Mouse (Mus musculus) kidney, adult 11 months (tissue): ENCODE measurements around the gene Rnf38.
A peak's percentile ranks its signal among the peaks of the same experiment; 100 is the strongest.

ENCODE experiments used
- DNase-seq: peaks from one replicate; pipeline ENCODE4 v3.0.0; 2022

Gene Rnf38

DNA sequence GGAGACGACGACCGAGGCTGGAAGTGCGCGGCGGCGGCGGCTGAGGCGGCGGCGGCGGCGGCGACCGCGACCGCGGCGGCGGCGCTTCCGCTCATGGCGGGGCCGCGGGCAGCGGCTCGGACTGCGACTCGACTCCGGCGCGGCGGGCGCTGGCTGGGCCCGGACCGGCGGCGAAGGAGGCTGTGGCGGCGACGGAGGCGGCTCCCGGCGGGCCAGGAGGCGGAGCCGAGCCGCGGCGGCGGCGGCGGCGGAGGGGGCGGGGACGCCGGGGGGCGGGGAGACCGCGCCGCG lies at the start of gene Rnf38:
Rnf38 (minus strand) TSS at position 77 of the 291 bp plus-strand sequence.
- DNase-seq, result no peak

DNA sequence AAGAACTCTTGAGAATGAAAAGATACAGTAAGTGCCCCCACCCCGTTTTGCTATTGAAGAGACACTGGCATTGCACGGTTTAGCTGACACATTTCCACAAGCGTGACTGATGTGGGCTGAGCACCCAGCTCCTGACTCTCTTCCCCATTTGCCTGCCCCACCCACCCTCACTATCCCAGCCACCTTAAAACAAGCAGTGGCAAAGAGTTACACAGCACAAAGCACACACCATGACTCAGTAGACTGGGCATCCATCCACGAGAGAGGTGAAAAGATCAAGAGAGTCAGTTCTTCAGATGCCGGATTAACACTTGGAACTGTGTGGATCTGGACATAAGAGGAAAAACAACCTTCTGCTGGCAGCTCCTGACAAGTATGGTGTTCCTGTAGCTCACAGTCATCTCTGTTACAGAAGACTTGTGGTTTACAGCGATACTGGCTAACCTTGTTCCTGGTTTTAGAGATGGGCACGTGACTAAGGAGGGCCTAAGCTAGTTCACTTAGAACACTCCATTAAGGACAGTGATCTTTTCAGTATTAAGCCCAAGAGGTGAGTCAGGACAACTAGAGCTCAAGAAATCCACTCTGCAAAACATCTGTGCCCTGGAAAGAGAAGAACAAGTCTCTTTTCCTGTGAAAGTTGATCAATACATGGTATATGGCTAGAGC lies 48.1 kb upstream of the Rnf38 start:
- DNase-seq, result no peak

DNA sequence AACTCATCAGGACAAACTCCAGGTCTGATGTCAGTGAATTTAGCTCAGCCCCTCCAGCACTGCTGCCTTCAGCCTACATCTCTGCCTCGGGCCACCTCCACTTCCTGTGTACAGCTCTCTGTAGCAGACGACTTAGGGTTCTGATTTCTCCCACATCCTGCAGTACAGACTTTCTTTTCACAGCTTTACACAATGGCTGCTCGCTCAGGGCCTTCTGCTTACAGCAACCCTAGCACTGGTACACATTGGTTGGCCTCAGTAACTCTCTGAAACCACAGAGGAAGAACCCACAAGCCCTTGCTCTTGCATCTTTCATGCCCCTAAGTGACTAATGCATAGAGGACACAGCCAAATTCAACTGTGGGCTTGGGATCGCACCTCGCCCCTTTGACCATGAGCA lies 37.5 kb upstream of the Rnf38 start:
- no peak for DNase-seq

DNA sequence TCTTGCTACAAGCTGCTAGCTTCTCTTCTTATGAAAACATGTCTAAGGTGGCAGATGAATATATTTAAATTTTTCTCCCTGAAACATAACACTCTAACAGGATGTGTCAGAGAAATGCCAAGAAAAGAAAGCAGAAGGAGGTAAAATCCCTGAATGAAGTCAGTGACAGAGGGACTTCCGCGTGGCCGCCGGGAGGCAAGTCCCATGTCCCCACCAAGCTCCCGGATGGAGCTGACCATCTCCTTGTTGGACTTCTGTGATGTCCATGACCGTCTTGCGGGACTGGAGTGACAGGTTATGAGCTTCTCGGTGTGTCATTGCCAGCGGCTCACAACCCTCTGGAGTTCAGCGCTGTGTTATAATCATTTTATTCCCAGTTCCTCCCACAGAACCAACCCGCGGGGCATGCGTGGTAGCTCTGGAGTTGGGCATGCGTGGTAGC lies 35.8 kb upstream of the Rnf38 start:
- no peak for DNase-seq

DNA sequence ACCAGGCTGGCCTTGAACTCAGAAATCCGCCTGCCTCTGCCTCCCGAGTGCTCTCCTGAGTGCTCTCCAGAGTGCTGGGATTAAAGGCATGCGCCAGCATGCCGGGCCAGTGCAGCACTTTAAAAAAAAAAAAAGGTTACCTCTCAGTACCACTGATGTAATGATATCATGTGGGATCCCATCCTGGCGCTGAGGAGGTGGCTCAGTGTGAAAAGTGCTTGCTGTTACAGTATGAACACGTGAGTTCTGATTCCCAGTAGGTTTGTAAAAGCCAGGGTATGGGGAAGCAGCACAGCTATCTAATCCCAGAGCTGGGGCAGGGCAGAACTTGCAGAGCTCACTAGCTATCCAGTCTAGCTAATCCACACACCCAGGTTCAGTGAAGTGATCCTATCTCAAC lies 33.8 kb upstream of the Rnf38 start:
- DNase-seq, result no peak

DNA sequence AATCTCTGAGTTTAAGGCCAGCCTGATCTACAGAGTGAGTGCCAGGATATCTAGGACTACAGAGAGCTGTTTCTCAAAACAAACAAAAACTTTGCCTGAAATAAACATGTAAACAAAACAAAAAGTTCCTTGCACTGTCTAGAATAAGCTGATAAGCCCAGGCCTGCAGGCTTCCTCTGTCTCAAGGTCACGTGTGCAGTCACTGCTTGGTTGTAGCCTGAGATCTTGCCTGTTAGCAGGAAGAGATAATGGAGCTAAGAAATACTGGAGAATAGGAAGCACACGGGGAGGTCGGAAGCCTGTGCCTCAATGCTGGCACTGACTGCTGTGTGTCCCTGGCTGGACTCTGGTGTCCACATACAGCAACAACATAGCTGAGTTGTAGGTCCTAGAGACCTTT lies 31.9 kb upstream of the Rnf38 start:
- no peak for DNase-seq

DNA sequence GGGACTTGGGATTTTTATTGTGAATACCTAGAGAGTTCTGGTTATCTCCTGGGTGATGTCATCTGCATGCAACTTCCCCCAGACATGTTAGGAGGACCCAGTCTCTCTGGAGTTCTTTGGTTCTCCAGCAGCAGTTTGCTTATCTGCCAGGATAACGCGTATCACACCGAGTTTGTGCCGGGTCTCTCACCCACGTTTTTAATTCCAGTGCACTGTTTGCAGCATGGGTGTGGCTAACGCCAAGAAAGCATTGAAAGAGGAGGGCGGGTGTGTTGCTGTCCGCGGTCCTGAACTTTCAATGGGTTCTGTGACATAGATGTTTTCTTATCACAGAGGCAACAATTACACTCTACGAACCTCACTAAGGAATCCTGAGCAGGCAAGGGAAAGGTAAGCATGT lies 26.7 kb upstream of the Rnf38 start:
- DNase-seq, result no peak

DNA sequence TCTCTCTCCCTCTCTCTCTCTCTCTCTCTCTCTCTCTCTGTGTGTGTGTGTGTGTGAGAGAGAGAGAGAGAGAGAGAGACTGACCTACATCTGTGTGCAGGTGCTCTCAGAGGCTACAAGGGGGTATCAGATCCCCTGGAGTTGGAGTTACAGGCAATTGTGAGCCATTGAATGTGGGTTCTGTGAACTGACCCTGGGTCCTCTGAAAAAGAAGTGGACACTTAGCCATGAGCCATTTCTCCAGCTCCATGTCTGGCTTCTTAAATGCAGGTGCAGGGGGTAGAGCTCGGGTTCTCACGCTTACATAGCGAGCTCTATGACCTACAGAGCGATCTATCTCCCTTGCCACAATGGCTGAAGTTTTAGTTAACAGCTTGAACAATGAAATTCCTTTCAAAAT lies 25.5 kb upstream of the Rnf38 start:
- DNase-seq, result no peak

DNA sequence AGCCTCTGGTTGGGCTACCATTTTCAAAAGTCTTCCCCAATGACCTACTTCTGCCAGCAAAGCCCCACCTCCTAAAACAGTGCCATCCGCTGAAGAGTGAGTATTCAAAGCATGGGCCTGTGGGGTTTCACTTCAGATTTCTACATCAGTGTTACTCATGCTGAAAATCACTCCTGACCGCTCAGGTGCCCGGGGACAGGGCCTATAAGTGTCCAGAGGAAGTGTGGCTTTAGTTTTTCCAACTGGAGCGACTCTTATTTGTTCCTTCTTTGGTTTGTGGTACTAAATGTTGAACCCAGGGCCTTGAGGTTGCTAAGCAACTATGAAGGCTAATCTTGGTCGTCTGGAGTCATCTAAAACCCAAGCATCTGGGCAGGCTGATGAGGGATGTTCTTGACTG lies 21.0 kb upstream of the Rnf38 start:
- DNase-seq, result no peak

DNA sequence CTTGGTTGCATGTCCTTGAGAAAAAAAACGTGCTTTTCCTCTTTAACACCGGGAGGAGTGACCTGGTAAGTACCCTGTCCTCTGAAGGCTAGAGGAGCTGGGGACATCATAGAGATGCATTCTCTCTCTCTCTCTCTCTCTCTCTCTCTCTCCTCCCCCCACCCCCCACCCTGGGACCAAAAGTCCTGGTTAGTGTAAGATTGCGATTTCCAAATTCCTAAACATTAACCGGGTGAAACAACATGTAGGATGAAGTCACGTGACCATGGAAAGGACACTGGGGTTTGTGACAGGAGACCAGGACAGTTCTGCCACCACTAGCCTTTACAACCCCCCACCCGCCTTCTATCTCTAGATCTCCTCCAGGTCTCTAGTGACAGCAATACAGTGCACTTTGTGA lies 19.6 kb upstream of the Rnf38 start:
- no peak for DNase-seq

DNA sequence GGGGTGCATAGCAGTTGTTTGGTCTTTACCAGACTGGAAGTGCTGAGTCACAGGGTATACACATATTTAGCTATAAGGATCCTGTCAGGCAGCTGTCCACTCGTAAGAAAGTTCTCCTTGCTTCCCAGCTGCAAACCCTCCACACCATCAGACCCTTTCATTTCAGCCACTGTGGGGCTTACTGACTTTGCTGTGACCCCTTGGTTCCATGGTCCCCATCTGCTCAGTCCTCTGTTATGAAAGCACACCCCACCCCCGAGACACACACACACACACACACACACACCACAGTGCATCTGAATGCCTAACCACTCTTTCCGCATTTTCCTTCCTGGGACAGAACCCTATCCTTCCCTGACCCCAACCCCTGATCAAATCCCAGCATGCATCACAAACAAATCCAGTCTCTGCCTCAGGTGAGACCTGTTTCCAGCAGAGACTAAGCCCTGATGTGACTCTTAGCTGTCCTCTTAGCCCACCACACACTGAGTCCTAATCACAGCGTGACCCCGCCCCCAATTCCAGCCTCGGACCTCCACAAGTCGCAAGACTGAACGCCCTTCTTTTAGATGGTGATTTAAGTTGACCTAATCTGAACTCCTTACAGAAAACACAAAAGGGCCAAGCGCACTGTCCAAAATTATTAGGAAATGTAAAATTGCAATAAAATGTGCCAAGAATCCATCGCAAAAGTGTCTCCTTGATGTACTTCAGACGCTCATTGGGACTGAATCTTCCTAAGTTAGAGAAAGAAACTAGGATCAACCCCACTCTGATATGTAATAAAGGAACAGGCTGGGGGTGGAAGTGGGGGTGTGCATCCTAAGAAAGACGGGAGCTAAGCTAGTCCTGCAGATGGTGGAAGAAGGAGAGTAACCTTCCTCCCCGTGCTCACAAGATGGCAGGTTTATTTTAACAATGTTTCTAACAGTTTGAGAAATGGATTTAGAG lies 18.7 kb upstream of the Rnf38 start:
- DNase-seq, result no peak

DNA sequence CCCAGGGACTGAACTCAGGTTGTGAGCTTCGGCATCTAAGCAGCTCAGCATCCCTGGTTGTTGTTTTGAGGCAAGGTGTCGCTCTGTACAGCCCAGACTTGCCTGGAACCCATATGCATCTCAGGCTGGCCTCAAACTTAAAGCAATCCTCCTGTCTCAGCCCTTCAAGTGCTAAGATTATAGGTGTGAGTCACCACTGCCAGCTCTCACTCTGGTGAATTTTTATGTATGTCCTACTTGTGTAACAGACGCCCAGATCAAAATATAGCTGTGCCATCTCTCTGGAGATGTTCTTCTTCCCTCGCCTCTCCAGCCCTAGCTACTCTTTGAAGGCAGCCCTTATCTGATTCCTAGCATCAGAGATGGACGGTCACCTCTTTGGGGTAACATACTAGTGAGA lies 17.9 kb upstream of the Rnf38 start:
- DNase-seq, result no peak

DNA sequence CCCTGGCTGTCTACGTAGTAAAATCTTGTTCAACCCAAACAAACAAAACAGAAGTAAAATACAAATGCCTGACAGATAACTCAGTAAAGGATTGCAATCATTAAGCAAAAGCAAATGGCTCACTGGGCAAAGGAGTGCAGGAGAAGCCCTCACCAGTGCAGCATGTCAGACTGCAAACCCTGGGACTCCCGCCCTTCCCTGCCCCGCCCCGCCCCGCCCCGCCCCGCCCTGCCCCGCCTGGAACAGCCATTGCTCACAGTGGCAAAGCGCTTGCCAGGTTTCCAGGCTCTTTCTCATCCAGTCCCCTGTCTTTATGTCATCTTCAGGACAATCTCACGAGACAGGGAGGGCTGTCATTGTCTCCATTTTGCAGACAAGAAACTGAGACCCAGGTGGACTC lies 16.1 kb upstream of the Rnf38 start:
- no peak for DNase-seq

DNA sequence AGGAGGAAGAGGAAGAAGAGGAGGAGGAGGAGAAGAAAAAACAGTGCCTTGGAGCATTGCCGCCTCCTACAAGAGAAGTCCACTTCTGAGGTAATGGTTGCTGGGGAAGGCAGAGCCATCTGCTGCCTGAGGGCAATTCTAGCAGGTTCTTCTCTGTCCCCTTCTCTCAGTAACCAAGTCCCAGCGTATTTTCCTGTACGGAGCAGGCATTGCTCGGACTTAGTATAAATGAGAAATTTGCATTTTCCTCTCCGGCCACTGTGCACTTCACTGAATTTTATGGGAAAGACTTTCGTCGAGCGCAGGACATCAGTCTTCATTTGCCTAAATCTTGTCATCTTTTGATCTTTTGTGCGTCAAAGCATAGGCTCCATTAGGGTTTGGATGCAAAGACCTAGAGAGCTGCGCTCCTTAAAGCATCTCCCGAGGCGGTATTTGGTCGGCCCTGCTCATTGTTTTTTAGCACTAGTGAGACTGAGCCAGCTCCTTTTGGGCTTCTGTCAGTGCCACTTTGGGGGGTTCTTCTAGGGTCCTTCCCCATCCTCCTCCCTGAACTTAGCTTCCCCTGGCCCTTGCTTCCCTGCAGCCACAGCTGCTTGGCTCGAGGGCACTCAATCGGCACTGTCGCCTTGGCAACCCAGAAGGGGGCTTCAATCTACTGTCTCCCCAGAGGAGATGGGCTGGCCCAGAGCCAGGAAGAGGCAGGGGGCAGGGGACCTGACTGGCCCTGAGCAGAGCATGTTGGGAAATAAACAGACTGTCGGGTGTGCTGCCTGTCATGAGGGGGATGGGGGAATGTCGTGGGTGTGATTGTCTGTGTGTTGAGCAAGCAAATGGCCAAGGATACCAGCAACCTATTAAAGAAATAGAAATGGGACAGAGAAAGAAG lies 13.7 kb upstream of the Rnf38 start:
- DNase-seq, result no peak

DNA sequence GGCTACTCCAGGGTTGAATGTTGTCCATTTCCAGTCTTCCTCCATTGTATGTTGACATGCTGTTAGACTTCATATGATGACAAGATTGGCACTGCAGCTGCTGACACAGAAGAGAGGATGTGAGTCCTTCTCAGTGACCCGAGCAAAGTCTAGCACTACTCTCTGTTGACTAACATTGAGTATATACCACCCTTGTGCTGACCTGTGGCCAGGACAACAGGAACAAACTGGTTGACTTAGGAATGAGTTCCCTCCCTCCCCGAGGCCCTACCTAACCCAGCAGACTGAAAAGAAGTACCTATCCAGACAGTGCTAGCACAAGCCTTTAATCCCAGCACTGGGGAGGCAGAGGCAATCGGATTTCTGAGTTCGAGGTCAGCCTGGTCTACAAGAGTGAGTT lies 12.7 kb upstream of the Rnf38 start:
- DNase-seq, result no peak

DNA sequence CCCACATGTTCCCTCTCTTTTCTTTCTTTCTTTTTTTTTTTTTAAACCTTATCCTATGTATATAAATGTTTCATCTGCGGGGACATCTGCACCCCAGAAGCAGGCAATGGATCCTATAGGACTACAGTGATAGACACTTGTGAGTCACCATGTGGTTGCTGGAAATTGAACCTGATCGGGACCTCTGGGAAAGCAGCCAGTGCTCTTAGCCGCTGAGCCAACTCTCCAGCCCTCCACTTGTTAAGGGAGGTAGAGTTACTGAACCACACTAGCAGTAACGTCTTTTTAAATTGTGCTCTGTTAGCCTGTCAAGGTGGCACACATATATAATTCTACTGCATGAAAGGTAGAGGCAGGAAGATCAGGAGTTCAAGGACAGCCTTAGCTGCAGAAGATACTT lies 8.0 kb upstream of the Rnf38 start:
- DNase-seq, result no peak

DNA sequence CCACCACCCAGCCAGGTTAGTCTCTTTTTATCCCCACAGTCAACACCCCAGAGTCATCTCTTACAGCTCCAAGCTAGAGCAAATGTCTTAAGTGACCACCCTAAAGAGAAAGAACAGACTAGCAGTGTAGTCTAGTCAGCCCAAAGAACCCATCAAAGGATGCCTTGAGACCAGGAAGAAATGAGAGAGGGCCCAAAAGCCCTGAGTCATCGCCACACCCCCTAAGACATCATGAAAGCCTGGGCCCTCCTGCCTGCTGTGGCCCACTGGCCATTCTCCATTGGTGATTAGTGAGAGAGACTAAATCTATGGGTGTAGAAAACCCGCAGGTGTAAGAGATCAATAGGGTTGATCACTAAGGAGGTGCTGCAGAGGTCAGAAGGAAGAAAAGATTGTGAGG lies 2.4 kb upstream of the Rnf38 start:
- DNase-seq, result no peak

DNA sequence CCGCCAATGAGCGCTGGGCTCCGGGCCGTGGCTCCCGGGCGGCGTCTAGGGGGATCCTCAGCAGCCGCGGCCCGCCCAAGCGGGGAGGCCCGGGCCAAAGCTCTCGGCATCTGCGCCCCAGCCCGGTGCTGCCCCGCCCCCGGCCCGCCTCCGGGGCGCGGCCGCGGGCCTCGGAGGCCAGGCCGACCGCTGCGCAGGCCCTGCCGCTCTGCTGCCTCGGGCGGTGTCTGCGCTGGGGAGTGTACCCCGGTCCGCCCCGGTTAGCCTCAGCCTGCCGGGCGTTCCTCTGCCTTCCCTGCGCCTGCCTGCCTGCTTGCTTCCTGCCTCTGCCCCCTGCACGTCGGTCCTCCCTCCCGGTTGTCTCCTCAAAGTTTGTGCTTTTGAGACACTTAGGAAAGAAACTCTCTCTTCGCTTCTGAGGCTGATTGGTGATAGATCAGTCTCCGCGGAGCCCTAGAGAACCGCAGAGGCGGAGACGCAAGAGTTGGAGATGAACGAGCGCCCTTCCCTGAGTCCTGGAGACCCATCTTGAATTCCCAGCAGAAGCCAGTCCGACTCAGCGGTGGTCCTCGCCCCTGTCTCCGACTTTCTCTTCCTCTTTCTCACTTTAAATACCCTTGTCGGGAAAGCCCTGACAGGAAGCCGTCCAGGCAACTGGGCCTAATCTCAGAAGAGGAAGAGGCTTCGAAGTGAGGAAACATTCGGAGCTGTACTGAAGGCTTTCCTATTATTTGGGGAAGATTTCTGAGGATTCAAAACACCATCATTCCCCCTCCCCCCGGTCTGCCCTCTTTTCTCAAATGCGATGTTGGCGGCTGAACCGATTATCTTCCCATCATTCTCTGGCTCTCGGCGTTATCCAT lies 646 bp upstream of the Rnf38 start:
- peak; percentile 93 for DNase-seq

DNA sequence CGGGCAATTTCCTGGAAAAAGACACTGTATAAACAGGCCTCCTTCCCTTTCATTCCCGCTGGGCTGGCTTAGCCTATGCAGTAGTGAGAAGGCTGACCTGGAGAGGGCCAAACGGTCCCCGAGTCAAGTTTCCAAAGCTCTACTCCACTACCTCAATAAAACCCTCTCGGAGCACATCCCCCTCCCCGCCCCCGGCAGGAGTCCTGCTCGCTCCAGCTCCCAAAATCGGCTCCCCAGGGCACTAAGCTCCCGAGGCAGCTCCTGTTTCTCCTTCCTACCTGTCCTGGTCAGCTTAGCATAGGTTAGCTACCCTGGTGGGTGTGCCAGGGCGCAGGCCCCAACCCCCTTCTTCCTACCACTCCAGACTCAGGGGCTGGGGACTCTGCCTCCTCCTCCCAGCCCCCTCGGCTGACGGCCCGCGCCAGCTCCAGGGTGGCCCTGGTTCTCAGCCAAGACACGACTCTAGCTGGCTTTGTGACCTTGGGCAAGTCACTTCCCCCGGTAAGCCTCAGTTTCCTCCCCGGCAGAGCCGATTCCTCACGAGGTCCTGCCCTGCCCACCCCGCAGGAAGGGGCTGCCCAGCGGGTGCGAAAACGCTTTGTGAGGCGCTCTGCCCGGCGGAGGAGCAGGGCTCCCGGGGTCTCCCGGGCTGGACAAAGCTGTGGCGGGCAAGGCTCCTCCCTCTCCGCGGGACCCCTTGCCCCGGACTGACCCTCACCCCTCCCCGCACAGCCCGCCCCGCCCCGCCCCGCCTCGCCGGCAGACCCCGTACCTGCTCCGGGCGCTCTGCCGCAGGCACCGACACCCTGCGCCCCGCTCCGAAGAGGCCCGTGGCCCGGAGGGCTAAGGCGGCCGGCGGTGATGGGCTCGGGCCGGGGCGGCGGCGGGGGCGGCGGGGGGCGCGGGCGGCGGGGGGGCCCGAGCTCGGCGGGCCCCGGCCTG lies 547 bp downstream of the Rnf38 start:
- peak; percentile 45 for DNase-seq

DNA sequence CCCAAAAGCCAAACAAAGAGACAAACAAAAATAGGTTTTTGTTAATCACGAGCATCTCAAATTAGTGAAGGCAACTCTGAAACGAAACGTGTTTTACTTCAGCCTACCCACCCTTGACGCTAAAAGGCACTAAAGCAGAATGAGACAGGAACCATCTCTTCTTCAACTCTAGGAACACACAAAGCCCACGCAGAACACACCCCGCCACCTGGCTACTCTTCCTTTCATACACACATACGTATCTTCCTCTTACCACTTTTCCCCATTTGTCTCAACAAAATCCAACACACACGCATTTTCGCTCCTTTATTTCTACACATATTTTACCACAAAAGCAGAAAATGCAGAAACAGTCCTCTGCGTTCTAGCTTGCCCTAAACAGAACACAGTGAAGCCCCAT lies 8.5 kb downstream of the Rnf38 start:
- no peak for DNase-seq

DNA sequence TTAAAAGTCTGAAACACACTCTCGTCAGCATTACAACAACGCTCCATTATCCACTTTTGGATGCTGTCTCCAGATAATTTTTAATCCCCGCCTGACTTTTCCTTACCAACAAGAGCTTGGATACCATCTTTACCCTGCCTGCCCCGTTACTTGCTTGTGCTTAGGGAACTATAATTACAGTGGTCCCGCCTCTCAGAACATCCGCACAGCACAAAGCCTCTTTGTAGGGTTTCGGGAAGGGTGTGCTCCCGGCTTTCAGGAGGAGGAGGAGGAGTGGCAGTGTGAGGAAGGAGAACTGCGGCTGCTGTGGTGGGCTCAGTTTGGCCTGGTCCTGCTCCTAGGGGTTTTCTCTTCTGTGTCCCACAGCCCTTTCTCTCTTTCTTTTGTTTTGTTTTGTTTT lies 9.4 kb downstream of the Rnf38 start:
- no peak for DNase-seq
